Mouse (Mus musculus) ovary, adult 18-20 months (tissue): ENCODE data around the gene Ctsk.

Source experiments
- DNase-seq: peaks from one replicate; pipeline ENCODE4 v3.0.0; 2022; ENCODE audit warnings: low spot score, mixed read lengths

Gene Ctsk

GRCm38 (mm10) chr3:95499024-95499423, at the start of gene Ctsk:
Gene Ctsk, plus strand, starts transcription at chr3:95499256.
- no peak for DNase-seq

GRCm38 (mm10) chr3:95450408-95450807, 48.6 kb upstream of the Ctsk start:
- no peak for DNase-seq

- DNase-seq = no peak
These were observed 48.1 kb upstream of the Ctsk start for GRCm38 (mm10) chr3:95450915-95451314.

- DNase-seq = no peak
These were observed 42.7 kb upstream of the Ctsk start for GRCm38 (mm10) chr3:95456367-95456766.

GRCm38 (mm10) chr3:95457758-95458157, 41.3 kb upstream of the Ctsk start:
- no peak for DNase-seq

- no peak for DNase-seq
These were observed 39.7 kb upstream of the Ctsk start for GRCm38 (mm10) chr3:95459381-95459780.

- no peak for DNase-seq
These were observed 35.2 kb upstream of the Ctsk start for GRCm38 (mm10) chr3:95463852-95464251.

GRCm38 (mm10) chr3:95478966-95479365, 20.1 kb upstream of the Ctsk start:
- DNase-seq = no peak

GRCm38 (mm10) chr3:95486421-95486820, 12.6 kb upstream of the Ctsk start:
- no peak for DNase-seq

GRCm38 (mm10) chr3:95488679-95489078, 10.4 kb upstream of the Ctsk start:
- no peak for DNase-seq

GRCm38 (mm10) chr3:95490238-95490637, 8.8 kb upstream of the Ctsk start:
- no peak for DNase-seq

GRCm38 (mm10) chr3:95494342-95494741, 4.7 kb upstream of the Ctsk start:
- DNase-seq = no peak

GRCm38 (mm10) chr3:95498229-95498628, 827 bp upstream of the Ctsk start:
- DNase-seq = no peak

GRCm38 (mm10) chr3:95499496-95500140, 562 bp downstream of the Ctsk start:
- no peak for DNase-seq

- no peak for DNase-seq
These were observed 3.3 kb downstream of the Ctsk start for GRCm38 (mm10) chr3:95502312-95502711.

- no peak for DNase-seq
These were observed 10.3 kb downstream of the Ctsk start for GRCm38 (mm10) chr3:95509348-95509747.

GRCm38 (mm10) chr3:95511611-95512180, 12.6 kb downstream of the Ctsk start:
- no peak for DNase-seq

GRCm38 (mm10) chr3:95516614-95517041, 17.6 kb downstream of the Ctsk start:
- no peak for DNase-seq

- peak; percentile 19 for DNase-seq
These were observed 18.4 kb downstream of the Ctsk start for GRCm38 (mm10) chr3:95517493-95517898.

- no peak for DNase-seq
These were observed 19.8 kb downstream of the Ctsk start for GRCm38 (mm10) chr3:95518891-95519290.

GRCm38 (mm10) chr3:95519315-95519714, 20.3 kb downstream of the Ctsk start:
- DNase-seq = no peak

- DNase-seq = no peak
These were observed 21.0 kb downstream of the Ctsk start for GRCm38 (mm10) chr3:95520100-95520499.

- DNase-seq = no peak
These were observed 22.1 kb downstream of the Ctsk start for GRCm38 (mm10) chr3:95521168-95521567.

GRCm38 (mm10) chr3:95523662-95524061, 24.6 kb downstream of the Ctsk start:
- no peak for DNase-seq
